Mouse (Mus musculus): ENCODE measurements around the gene Gm10961. TPM values are rescaled to one million over a fixed set of nuclear protein-coding genes. Genes with fewer than 3 reads are reported as not detected.
A peak's percentile ranks its signal among the peaks of the same experiment; 100 is the strongest.

The Gm10961 gene
- polyA plus RNA-seq, 1 experiment from 2014 or later, result not detected

DNA sequence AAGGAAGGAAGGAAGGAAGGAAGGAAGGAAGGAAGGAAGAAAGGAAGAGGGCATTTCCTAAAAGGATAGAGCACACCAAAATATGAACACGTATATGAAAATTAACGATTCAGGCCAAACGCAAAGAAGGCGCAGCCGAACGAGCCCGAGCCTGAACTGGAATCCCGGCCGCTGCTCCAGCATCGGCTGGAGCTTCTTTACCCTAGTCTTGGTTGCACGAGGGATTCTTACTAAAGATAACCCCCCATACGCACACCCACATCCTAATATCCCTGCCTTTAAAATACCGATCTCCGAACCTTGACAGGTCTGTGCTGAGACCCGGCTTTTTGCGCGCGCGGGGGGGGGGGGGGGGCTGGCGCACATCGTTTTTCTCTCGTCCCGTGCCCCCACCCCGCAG lies 34.0 kb upstream of the Gm10961 start:
- Histone ChIP-seq H3K4me3 (ENCODE audit: low read depth, low read length) (no peak overlapping the region), H3K4me2 (replicated peaks; ENCODE audit: low read depth, low read length) (no peak overlapping the region), H3K4me1 (ENCODE audit: insufficient read depth, low read depth, low read length) (peaks cover 3% of the 10 kb centered on the region; the same call in 1 of the 2 replicates), H3K36me3 (ENCODE audit: insufficient read depth, low read length) (no peaks in the 10 kb centered on the region), H3K9ac (replicated peaks; ENCODE audit: low read depth) (no peak overlapping the region), H3K27ac (ENCODE audit: low read length) (no peak overlapping the region), H3K27me3 (replicated peaks; ENCODE audit: insufficient read depth, low read length) (peaks cover 78% of the 10 kb centered on the region), H3K9me3 (ENCODE audit: low read length) (no peaks in the 10 kb centered on the region)
- WGBS, result 4% methylated on average over 21 of the region's 24 CpGs
- TF ChIP-seq EP300 (IDR thresholded peaks at IDR 0.05) (no peak), CTCF (IDR thresholded peaks at IDR 0.05) (no peak)
- ATAC-seq, result no peak
- no peak for DNase-seq (ENCODE audit: low spot score)

DNA sequence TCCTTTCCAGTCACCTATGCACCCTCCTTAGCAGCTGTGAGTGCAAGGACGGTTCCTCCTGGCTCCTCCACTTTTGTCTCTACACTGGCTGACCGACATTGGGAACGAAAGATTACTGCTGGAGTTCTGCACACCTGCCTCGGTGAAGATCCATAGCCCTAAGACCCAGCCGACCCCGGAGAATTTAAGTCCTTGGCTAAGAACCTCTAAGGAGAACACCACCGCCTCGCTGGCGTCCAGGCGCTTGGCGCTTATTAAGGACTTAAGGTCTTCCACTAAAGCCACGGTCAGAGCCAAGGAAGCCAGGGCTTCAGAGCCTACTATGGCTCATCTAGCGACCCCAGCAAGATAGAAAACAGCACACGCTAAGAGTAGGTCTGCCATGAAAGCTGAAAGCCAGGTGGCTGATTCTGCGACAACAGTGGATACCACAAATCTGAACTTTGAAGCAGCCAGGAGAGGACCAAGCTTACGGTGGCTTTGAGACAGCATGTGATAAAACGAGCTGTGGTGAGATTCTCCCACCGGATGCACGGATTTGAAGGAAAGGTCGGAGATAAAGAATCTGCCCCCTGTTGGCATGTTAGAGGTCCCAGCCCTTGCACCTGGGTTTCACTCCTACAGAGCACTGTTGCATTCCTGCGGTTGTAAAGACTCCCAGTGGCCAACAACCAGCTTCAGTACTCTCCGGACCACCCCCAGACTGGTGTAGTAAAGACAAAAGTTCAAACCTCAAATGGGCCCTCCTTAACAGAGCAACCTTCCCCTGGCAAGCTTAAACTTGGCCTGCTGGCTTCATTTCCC lies 33.3 kb upstream of the Gm10961 start:
- DNase-seq (ENCODE audit: low spot score), result no peak
- TF ChIP-seq EP300 (IDR thresholded peaks at IDR 0.05) (no peak), CTCF (IDR thresholded peaks at IDR 0.05) (no peak)

DNA sequence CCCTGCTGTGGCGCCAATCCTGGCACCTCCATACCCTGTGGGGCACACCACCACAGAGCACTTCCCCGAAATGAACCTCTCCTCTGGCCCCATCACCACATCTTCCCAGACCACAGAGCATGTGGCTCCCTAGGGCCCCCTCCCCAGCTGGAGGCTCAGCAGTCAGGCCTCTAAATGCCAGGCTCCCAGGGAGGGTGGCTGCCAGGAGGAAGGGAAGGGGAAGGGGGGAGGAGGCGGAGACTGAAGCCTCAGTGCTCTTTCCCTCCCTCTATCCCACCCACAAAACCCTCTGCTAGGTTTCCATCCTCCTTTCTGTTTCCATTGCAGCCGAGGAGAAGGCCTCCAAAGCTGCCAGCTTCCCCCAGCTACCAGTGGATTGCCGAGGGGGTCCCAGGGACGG lies 31.0 kb upstream of the Gm10961 start:
- no peak for DNase-seq (ENCODE audit: low spot score)
- H3K4me1 ChIP-seq (ENCODE audit: insufficient read depth, low read depth, low read length), result no peaks in the 10 kb centered on the region; the same call in 1 of the 2 replicates
- no peak overlapping the region for H3K9ac ChIP-seq (replicated peaks; ENCODE audit: low read depth)
- no peak for ATAC-seq
- H3K27ac ChIP-seq (ENCODE audit: low read length), result no peak overlapping the region
- no peak for TF ChIP-seq EP300 (IDR thresholded peaks at IDR 0.05)
- H3K9me3 ChIP-seq (ENCODE audit: low read length), result no peaks in the 10 kb centered on the region
- H3K27me3 ChIP-seq (replicated peaks; ENCODE audit: insufficient read depth, low read length), result peaks cover 52% of the 10 kb centered on the region
- no peak overlapping the region for H3K4me2 ChIP-seq (replicated peaks; ENCODE audit: low read depth, low read length)
- H3K4me3 ChIP-seq (ENCODE audit: low read depth, low read length), result no peak overlapping the region
- H3K36me3 ChIP-seq (ENCODE audit: insufficient read depth, low read length), result no peaks in the 10 kb centered on the region
- 56% methylated on average over 5 of the region's 6 CpGs for WGBS

More for the DNA sequence above, 33.3 kb upstream of the Gm10961 start:
- Histone ChIP-seq H3K27ac (ENCODE audit: low read length) (no peak overlapping the region), H3K4me1 (ENCODE audit: insufficient read depth, low read depth, low read length) (peaks cover 3% of the 10 kb centered on the region; the same call in 1 of the 2 replicates), H3K36me3 (ENCODE audit: insufficient read depth, low read length) (no peaks in the 10 kb centered on the region), H3K4me3 (ENCODE audit: low read depth, low read length) (no peak overlapping the region), H3K9me3 (ENCODE audit: low read length) (no peaks in the 10 kb centered on the region), H3K9ac (replicated peaks; ENCODE audit: low read depth) (no peak overlapping the region), H3K27me3 (replicated peaks; ENCODE audit: insufficient read depth, low read length) (peaks cover 75% of the 10 kb centered on the region), H3K4me2 (replicated peaks; ENCODE audit: low read depth, low read length) (no peak overlapping the region)
- WGBS, result 8% methylated on average over 22 of the region's 22 CpGs
- no peak for ATAC-seq

GRCm38 (mm10) chr3:107605304-107605703 lies 25.8 kb upstream of the Gm10961 start:
- 8% methylated on average over 4 of the region's 4 CpGs for WGBS
- DNase-seq (ENCODE audit: low spot score) (peak; percentile 50), ATAC-seq (no peak)
- H3K4me3 ChIP-seq (ENCODE audit: low read depth, low read length), result no peak overlapping the region
- peaks cover 4% of the 10 kb centered on the region for H3K27me3 ChIP-seq (replicated peaks; ENCODE audit: insufficient read depth, low read length)
- no peak overlapping the region for H3K9ac ChIP-seq (replicated peaks; ENCODE audit: low read depth)
- H3K9me3 ChIP-seq (ENCODE audit: low read length), result no peaks in the 10 kb centered on the region
- no peak overlapping the region for H3K27ac ChIP-seq (ENCODE audit: low read length)
- no peak overlapping the region for H3K4me2 ChIP-seq (replicated peaks; ENCODE audit: low read depth, low read length)
- H3K4me1 ChIP-seq (ENCODE audit: insufficient read depth, low read depth, low read length), result no peaks in the 10 kb centered on the region
- no peaks in the 10 kb centered on the region for H3K36me3 ChIP-seq (ENCODE audit: insufficient read depth, low read length)
- TF ChIP-seq EP300 (IDR thresholded peaks at IDR 0.05), result no peak
- TF ChIP-seq CTCF (IDR thresholded peaks at IDR 0.05), result peak; percentile 89

DNA sequence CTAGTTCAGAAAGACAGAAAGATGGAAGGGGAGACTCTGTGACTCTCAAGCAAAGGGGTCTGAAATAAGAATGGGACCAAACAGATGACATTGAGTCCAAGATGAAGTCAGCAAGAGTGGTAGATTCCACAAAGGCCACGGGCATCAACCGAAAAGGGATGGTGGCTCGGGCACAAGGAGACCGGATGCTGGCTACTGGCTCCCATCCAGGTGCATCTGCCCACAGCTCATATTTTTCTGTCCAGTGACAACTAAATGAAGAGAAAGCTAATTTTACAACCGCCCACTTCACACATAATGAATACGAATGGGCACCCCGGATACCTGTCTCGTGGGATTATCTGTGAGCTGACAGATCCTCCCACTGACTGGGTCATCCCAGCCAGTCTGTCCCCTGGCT lies 23.9 kb upstream of the Gm10961 start:
- peaks cover under 1% of the 10 kb centered on the region; the same call in 1 of the 2 replicates for H3K36me3 ChIP-seq (ENCODE audit: insufficient read depth, low read length)

DNA sequence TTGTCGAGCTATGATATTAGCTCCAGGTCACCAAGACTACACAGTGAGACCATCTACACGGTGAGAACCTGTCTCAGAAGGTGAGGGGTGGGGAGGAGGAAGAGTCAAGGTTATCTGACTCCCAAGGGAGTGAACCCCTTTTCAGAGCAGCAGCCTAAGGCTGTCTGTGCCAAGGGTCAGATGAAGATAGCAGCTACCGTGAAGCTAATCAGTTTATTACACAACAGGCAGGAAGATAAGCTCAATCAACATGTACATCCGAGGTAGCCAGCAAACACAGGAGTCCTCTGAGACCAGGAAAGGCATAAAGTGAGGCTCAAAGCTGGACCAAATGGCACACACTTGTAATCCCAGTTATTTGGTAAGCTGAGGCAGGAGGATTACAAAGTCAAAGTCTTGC lies 22.3 kb upstream of the Gm10961 start:
- TF ChIP-seq CTCF (IDR thresholded peaks at IDR 0.05), result no peak
- TF ChIP-seq EP300 (IDR thresholded peaks at IDR 0.05), result no peak
- DNase-seq (ENCODE audit: low spot score) (no peak), ATAC-seq (no peak)
- Histone ChIP-seq H3K4me2 (replicated peaks; ENCODE audit: low read depth, low read length) (no peak overlapping the region), H3K36me3 (ENCODE audit: insufficient read depth, low read length) (peaks cover 17% of the 10 kb centered on the region; the same call in 1 of the 2 replicates), H3K27ac (ENCODE audit: low read length) (no peak overlapping the region), H3K4me3 (ENCODE audit: low read depth, low read length) (no peak overlapping the region), H3K27me3 (replicated peaks; ENCODE audit: insufficient read depth, low read length) (no peaks in the 10 kb centered on the region), H3K4me1 (ENCODE audit: insufficient read depth, low read depth, low read length) (no peaks in the 10 kb centered on the region), H3K9ac (replicated peaks; ENCODE audit: low read depth) (no peak overlapping the region), H3K9me3 (ENCODE audit: low read length) (no peaks in the 10 kb centered on the region)
- WGBS, result 37% methylated on average over 4 of the region's 4 CpGs

More for the DNA sequence above, 23.9 kb upstream of the Gm10961 start:
- WGBS, result 59% methylated on average over 8 of the region's 8 CpGs
- Histone ChIP-seq H3K27me3 (replicated peaks; ENCODE audit: insufficient read depth, low read length) (no peaks in the 10 kb centered on the region), H3K4me3 (ENCODE audit: low read depth, low read length) (no peak overlapping the region), H3K4me2 (replicated peaks; ENCODE audit: low read depth, low read length) (no peak overlapping the region), H3K4me1 (ENCODE audit: insufficient read depth, low read depth, low read length) (no peaks in the 10 kb centered on the region), H3K27ac (ENCODE audit: low read length) (no peak overlapping the region), H3K9me3 (ENCODE audit: low read length) (no peaks in the 10 kb centered on the region), H3K9ac (replicated peaks; ENCODE audit: low read depth) (no peak overlapping the region)
- DNase-seq (ENCODE audit: low spot score), result no peak
- TF ChIP-seq EP300 (IDR thresholded peaks at IDR 0.05) (no peak), CTCF (IDR thresholded peaks at IDR 0.05) (no peak)
- ATAC-seq, result no peak

All from lung, postnatal 0 days (tissue).